Mouse (Mus musculus) left cerebral cortex, postnatal 4 days (tissue): ENCODE results near the gene Il6ra. TPM values are rescaled to one million over a fixed set of nuclear protein-coding genes. Genes with fewer than 3 reads are reported as not detected.
A peak's percentile ranks its signal among the peaks of the same experiment; 100 is the strongest.
"Not testable (repeated sequence)": the region's sequence is repeated elsewhere in the genome, so short reads cannot be mapped to it uniquely, and the experiment has no call there.

Source experiments
- DNase-seq: peaks from one replicate; pipeline ENCODE4 v3.0.0-alpha.2; 2022
- intact Hi-C: fragments of 180-260 bp; cut with DNase I; formaldehyde crosslinking; loops from one replicate; pipeline ENCODE4 v1.15.1; 2025
- total RNA-seq, 2 experiments: library from RNA; stranded (reverse); gene quantifications; 2 replicates each; pipeline ENCODE4 v1.2.3; 2021

Gene Il6ra
- total RNA-seq, 2 experiments from 2014 or later, result 1.8 to 1.9 TPM

GRCm38 (mm10) chr3:89877129-89877528 lies 35.9 kb downstream of the Il6ra start:
- peak; percentile 21 for DNase-seq

GRCm38 (mm10) chr3:89876469-89876868 lies 36.5 kb downstream of the Il6ra start:
- no peak for DNase-seq
- intact Hi-C loops, result no loop called here

More at GRCm38 (mm10) chr3:89877129-89877528, 35.9 kb downstream of the Il6ra start:
- intact Hi-C loops, result no loop called here

- no peak for DNase-seq
- intact Hi-C loops, result no loop called here
Measured at GRCm38 (mm10) chr3:89875781-89876180, 37.2 kb downstream of the Il6ra start.

- no peak for DNase-seq
- intact Hi-C loops, result no loop called here
Measured at GRCm38 (mm10) chr3:89875021-89875420, 38.0 kb downstream of the Il6ra start.

- DNase-seq, result no peak
- intact Hi-C loops, result no loop called here
Measured at GRCm38 (mm10) chr3:89874076-89874475, 38.9 kb downstream of the Il6ra start.

GRCm38 (mm10) chr3:89872684-89873083 lies 40.3 kb downstream of the Il6ra start:
- DNase-seq, result no peak
- intact Hi-C loops, result no loop called here

- DNase-seq, result no peak
- intact Hi-C loops, result no loop called here
Measured at GRCm38 (mm10) chr3:89872209-89872608, 40.8 kb downstream of the Il6ra start.

GRCm38 (mm10) chr3:89871339-89871914 lies 41.6 kb downstream of the Il6ra start:
- no peak for DNase-seq
- intact Hi-C loops, result no loop called here

GRCm38 (mm10) chr3:89870472-89871271 lies 42.3 kb downstream of the Il6ra start:
- DNase-seq, result no peak
- intact Hi-C loops, result no loop called here

- intact Hi-C loops, result no loop called here
- no peak for DNase-seq
Measured at GRCm38 (mm10) chr3:89869556-89869955, 43.4 kb downstream of the Il6ra start.

- no peak for DNase-seq
- intact Hi-C loops, result no loop called here
Measured at GRCm38 (mm10) chr3:89868956-89869355, 44.0 kb downstream of the Il6ra start.

GRCm38 (mm10) chr3:89868357-89868756 lies 44.6 kb downstream of the Il6ra start:
- intact Hi-C loops, result no loop called here
- DNase-seq, result peak; percentile 59

- DNase-seq, result peak; percentile 75
- intact Hi-C loops, result no loop called here
Measured at GRCm38 (mm10) chr3:89867651-89868050, 45.3 kb downstream of the Il6ra start.

GRCm38 (mm10) chr3:89865764-89866163 lies 47.2 kb downstream of the Il6ra start:
- DNase-seq, result no peak
- intact Hi-C loops, result no loop called here

GRCm38 (mm10) chr3:89865020-89865419 lies 48.0 kb downstream of the Il6ra start:
- intact Hi-C loops, result no loop called here
- DNase-seq, result no peak

GRCm38 (mm10) chr3:89863716-89864509 lies 49.1 kb downstream of the Il6ra start:
- intact Hi-C loops, result no loop called here
- DNase-seq, result no peak

GRCm38 (mm10) chr3:89863276-89863675 lies 49.7 kb downstream of the Il6ra start:
- DNase-seq, result not testable (repeated sequence)

GRCm38 (mm10) chr3:89862182-89862761 lies 50.7 kb downstream of the Il6ra start:
- no peak for DNase-seq
- intact Hi-C loops, result no loop called here

More at GRCm38 (mm10) chr3:89863276-89863675, 49.7 kb downstream of the Il6ra start:
- intact Hi-C loops, result not testable (repeated sequence)

GRCm38 (mm10) chr3:89861070-89861469 lies 51.9 kb downstream of the Il6ra start:
- DNase-seq, result peak; percentile 81
- intact Hi-C loops, result no loop called here

GRCm38 (mm10) chr3:89860343-89860742 lies 52.7 kb downstream of the Il6ra start:
- no peak for DNase-seq
- intact Hi-C loops, result no loop called here

- intact Hi-C loops, result loop anchor here (5.0 kb wide), 1 partner anchor 73 kb away; no protein-coding TSS in a partner anchor
- DNase-seq, result no peak
Measured at GRCm38 (mm10) chr3:89859936-89860335, 53.1 kb downstream of the Il6ra start.
